Mouse (Mus musculus): ENCODE data around the gene Bcorl1.

DNA sequence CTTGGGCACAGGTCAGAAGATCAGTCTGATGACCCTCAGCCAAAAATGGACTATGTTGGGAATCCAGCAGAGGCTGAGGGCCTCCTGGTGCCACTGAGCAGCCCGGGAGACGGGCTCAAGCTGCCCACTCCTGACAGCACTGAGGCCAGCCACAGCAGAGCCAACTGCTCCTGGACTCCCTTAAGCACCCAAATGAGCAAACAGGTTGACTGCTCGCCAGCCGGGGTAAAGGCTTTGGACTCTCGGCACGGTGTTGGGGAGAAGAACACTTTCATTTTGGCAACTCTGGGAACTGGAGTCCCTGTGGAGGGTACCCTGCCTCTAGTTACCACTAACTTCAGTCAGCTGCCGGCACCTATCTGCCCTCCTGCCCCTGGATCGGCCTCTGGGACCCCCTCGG, 26.7 kb downstream of the Bcorl1 start:
- no peak for TF ChIP-seq GATA1 (IDR thresholded peaks at IDR 0.05; ENCODE audit: low read length)
- no peak for TF ChIP-seq TAL1 (IDR thresholded peaks at IDR 0.05; ENCODE audit: low read length)
